Comparison of ENCODE assay signal across 16 mouse cellular contexts in genomic region chr2:168707766-168708165, GRCm38 (mm10). TPM values are rescaled to one million over a fixed set of nuclear protein-coding genes. Genes with fewer than 3 reads are reported as not detected.
"Had no signal": no experiment of that assay in that cellular context is flagged by ENCODE, and none has a peak within 500 bp of the region (broad histone marks: within the 10 kb centered on the region; RNA-seq: fewer than 3 reads in every experiment).

No protein-coding gene starts in this region.

- H3K4me2 ChIP-seq: limb, embryonic 12.5 days; lung, embryonic 15.5 days; midbrain, embryonic 11.5 days had no signal

- DNase-seq: kidney, adult 9 months; kidney, postnatal 36 days; layer of hippocampus, adult 9-11 months; layer of hippocampus, postnatal 36 days; liver, postnatal 0 days; lung, postnatal 14 days; right cerebral cortex, adult 18-20 months; right cerebral cortex, postnatal 25 days had no signal

- H3K27me3 ChIP-seq: limb, embryonic 12.5 days; lung, embryonic 15.5 days had no signal

- H3K9me3 ChIP-seq: limb, embryonic 12.5 days; lung, embryonic 15.5 days; megakaryocyte, embryonic 14.5 days had no signal

- H3K27ac ChIP-seq: kidney, postnatal 0 days; limb, embryonic 12.5 days; lung, embryonic 15.5 days; macrophage had no signal

- H3K36me3 ChIP-seq: lung, embryonic 15.5 days had no signal

- H3K4me1 ChIP-seq: limb, embryonic 12.5 days; lung, embryonic 15.5 days; megakaryocyte, embryonic 14.5 days had no signal

- ATAC-seq: liver, postnatal 0 days had no signal

- H3K4me3 ChIP-seq: limb, embryonic 12.5 days; lung, embryonic 15.5 days; megakaryocyte, embryonic 14.5 days had no signal

- H3K9ac ChIP-seq: limb, embryonic 12.5 days; liver, postnatal 0 days; lung, embryonic 15.5 days had no signal

RNA-seq across cellular contexts. Expression of gene Sall4, which starts 60.0 kb away (rescaled TPM):
- total RNA-seq: liver, adult 2 months had no signal
- polyA plus RNA-seq: kidney, postnatal 0 days; liver, adult 2 months; macrophage; thymus, postnatal 0 days had no signal
